Mouse (Mus musculus): ENCODE results near the gene Smyd3. TPM values are rescaled to one million over a fixed set of nuclear protein-coding genes. Genes with fewer than 3 reads are reported as not detected.
A peak's percentile ranks its signal among the peaks of the same experiment; 100 is the strongest.

Gene Smyd3
- polyA plus RNA-seq, 1 experiment from 2014 or later: 18.2 TPM

DNA sequence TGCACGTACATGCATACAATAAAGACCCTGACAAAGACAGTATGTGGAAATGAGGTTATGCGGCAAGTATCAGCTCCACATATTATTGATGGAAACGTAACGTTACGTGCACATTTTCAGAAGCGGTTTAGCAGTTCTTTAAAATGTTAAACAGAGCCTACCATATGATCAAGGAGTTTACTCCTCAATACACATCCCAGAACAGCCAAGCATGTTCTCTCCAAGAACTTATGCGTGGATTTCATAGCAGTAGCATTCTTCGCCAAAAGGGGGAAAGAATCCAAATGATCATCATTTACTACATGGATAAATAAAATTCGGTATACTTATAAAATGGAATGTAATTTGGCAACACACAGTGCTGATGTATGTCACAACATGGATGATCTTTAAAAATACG lies 500.4 kb downstream of the Smyd3 start:
- WGBS: 93% methylated on average over 10 of the region's 10 CpGs
- no peak overlapping the region for H3K27ac ChIP-seq (ENCODE audit: low read depth, low read length)
- no peak for ATAC-seq
- H3K4me3 ChIP-seq (ENCODE audit: low read depth, low read length): no peak overlapping the region
- H3K27me3 ChIP-seq (replicated peaks; ENCODE audit: control insufficient read depth, insufficient read depth, low read length): no peaks in the 10 kb centered on the region
- H3K9ac ChIP-seq (ENCODE audit: low read length): no peak overlapping the region
- no peaks in the 10 kb centered on the region for H3K36me3 ChIP-seq (ENCODE audit: control insufficient read depth, insufficient read depth, low read length)
- peak; percentile 41 for DNase-seq (ENCODE audit: low spot score)
- H3K4me2 ChIP-seq (ENCODE audit: low read length): no peak overlapping the region
- H3K9me3 ChIP-seq (replicated peaks; ENCODE audit: control insufficient read depth, low read length): no peaks in the 10 kb centered on the region
- no peaks in the 10 kb centered on the region for H3K4me1 ChIP-seq (ENCODE audit: control insufficient read depth, insufficient read depth, low read length)

DNA sequence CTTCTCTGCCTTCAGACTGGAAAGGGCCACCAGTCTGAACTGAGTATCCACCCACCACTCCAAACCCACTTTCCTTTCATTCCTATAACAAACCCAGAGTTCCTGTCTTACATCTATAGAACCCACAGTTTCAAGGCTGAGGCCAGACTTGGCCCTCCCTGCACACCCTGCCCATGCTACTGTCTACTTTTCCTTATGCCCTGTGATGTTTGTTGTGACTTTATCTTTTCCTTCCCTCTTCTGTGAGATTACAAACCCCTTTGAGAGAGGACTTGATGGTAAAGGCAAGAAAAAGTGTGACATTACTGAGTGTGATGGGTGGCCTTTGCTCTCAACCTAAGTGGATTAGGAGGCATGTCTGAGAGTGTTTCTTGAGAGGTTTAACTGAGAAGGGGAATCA lies 504.8 kb downstream of the Smyd3 start:
- ATAC-seq: no peak

DNA sequence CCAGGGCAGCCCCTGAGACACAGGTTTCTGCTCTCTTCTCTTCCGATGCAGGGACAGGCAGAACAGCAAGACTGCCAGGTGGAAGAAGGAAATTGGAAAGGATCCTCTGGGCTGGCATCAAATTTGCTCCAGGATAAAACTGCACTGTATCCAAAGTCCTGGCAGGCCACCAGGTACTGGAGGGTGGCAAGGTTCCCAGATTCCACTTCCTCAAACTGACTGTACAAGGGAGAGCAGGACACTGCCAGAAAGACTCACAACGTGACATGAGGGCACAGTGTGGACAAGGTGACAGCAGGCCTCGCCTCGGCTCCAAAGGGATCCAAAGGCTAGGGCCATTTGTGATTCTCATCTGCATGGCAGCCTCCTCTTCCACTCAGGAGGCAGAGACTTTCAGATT lies 505.6 kb downstream of the Smyd3 start:
- no peak; the same call in 1 of the 2 replicates for ATAC-seq
- DNase-seq (ENCODE audit: low spot score): peak; percentile 50

More for the DNA sequence above, 504.8 kb downstream of the Smyd3 start:
- Histone ChIP-seq H3K9ac (ENCODE audit: low read length) (no peak overlapping the region), H3K36me3 (ENCODE audit: control insufficient read depth, insufficient read depth, low read length) (no peaks in the 10 kb centered on the region), H3K27ac (ENCODE audit: low read depth, low read length) (no peak overlapping the region), H3K4me2 (ENCODE audit: low read length) (no peak overlapping the region), H3K9me3 (replicated peaks; ENCODE audit: control insufficient read depth, low read length) (no peaks in the 10 kb centered on the region), H3K27me3 (replicated peaks; ENCODE audit: control insufficient read depth, insufficient read depth, low read length) (no peaks in the 10 kb centered on the region), H3K4me1 (ENCODE audit: control insufficient read depth, insufficient read depth, low read length) (no peaks in the 10 kb centered on the region), H3K4me3 (ENCODE audit: low read depth, low read length) (no peak overlapping the region)
- no peak for DNase-seq (ENCODE audit: low spot score)

DNA sequence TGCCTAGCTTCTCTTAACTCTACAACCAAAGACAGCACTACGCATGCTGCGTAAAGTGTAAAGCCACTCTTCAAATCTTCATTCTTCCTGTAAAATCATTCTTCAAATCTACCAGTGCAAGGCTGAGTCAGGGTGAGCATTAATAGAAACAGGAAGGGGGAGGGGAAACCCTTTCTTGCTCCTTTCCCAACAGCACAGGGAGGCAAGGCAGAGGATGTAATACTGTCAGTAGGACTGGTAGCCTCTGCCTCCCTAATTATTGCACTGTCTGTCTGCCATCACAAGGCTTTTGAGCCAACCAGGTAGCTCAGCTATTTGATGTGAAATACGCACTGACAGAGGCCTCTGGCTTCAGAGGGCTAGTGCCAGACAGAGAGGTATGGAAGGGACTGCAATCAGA lies 507.1 kb downstream of the Smyd3 start:
- ATAC-seq (no peak), DNase-seq (ENCODE audit: low spot score) (no peak)
- WGBS: 91% methylated on average over 3 of the region's 3 CpGs
- H3K9me3 ChIP-seq (replicated peaks; ENCODE audit: control insufficient read depth, low read length): no peaks in the 10 kb centered on the region
- no peak overlapping the region for H3K27ac ChIP-seq (ENCODE audit: low read depth, low read length)
- no peaks in the 10 kb centered on the region for H3K36me3 ChIP-seq (ENCODE audit: control insufficient read depth, insufficient read depth, low read length)
- no peak overlapping the region for H3K4me3 ChIP-seq (ENCODE audit: low read depth, low read length)
- no peak overlapping the region for H3K4me2 ChIP-seq (ENCODE audit: low read length)
- no peaks in the 10 kb centered on the region for H3K27me3 ChIP-seq (replicated peaks; ENCODE audit: control insufficient read depth, insufficient read depth, low read length)
- no peaks in the 10 kb centered on the region for H3K4me1 ChIP-seq (ENCODE audit: control insufficient read depth, insufficient read depth, low read length)
- H3K9ac ChIP-seq (ENCODE audit: low read length): no peak overlapping the region

More for the DNA sequence above, 505.6 kb downstream of the Smyd3 start:
- H3K27ac ChIP-seq (ENCODE audit: low read depth, low read length): no peak overlapping the region
- H3K27me3 ChIP-seq (replicated peaks; ENCODE audit: control insufficient read depth, insufficient read depth, low read length): no peaks in the 10 kb centered on the region
- no peak overlapping the region for H3K9ac ChIP-seq (ENCODE audit: low read length)
- no peak overlapping the region for H3K4me2 ChIP-seq (ENCODE audit: low read length)
- H3K36me3 ChIP-seq (ENCODE audit: control insufficient read depth, insufficient read depth, low read length): no peaks in the 10 kb centered on the region
- H3K4me1 ChIP-seq (ENCODE audit: control insufficient read depth, insufficient read depth, low read length): no peaks in the 10 kb centered on the region
- 68% methylated on average over 4 of the region's 4 CpGs for WGBS
- H3K4me3 ChIP-seq (ENCODE audit: low read depth, low read length): no peak overlapping the region
- H3K9me3 ChIP-seq (replicated peaks; ENCODE audit: control insufficient read depth, low read length): no peaks in the 10 kb centered on the region

DNA sequence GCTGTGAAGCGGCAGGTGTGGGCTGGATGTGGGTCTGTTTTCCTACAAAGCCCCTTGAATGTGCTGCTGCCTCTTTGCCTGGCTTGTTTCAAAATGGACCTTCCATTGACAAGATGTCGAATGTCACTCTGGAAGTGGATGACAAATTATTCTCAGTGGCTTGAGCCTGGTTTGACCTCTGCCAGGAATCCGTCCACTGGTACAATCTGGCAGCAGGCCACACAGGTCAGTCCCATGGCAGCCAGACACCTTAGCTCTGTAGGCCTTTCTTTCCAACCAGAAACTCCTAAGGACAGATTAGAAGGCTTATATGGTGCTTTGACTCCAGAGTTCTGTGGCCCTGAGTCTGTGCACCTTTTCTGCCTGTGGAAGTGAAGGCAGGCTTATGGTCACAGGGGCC lies 507.9 kb downstream of the Smyd3 start:
- no peaks in the 10 kb centered on the region for H3K36me3 ChIP-seq (ENCODE audit: control insufficient read depth, insufficient read depth, low read length)
- 90% methylated on average over 3 of the region's 3 CpGs for WGBS

DNA sequence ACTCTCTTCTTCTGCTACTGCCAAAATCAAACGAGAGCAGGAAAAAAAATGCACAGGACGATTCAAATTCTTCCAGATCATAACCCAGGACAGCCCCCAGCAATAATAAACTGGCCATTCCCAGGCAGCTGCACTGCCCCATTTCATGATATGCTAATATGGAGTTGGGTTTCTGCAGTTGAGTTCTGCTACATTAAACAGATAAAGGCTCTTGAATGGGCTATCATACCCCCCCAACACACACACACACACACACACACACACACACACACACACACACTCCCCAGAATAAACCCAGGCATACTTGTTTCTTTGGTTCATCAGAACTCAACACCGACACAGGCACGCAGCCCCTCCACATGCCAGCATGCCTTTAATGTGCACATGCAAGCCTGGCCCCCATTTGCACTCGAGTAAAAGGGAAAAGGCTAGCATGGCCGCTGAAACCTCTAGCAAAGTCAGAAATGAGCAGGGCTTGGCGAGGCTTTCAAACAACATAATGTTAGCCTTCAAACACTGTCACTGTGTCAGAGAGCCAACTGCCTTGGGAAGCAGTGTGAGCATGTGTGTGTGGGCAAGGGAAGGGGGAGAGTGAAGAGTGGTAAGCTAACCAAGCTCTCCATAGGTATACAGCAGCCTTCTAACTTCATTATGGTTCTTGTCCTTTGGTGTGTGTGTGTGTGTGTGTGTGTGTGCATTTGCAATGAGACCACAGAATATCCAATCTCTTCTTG lies 513.5 kb downstream of the Smyd3 start:
- Histone ChIP-seq H3K9me3 (replicated peaks; ENCODE audit: control insufficient read depth, low read length) (no peaks in the 10 kb centered on the region), H3K4me1 (ENCODE audit: control insufficient read depth, insufficient read depth, low read length) (no peaks in the 10 kb centered on the region), H3K36me3 (ENCODE audit: control insufficient read depth, insufficient read depth, low read length) (no peaks in the 10 kb centered on the region), H3K27ac (ENCODE audit: low read depth, low read length) (0 out of 2 replicates have a peak overlapping the region, but pooled peaks have one; percentile 7), H3K9ac (ENCODE audit: low read length) (no peak overlapping the region), H3K4me2 (ENCODE audit: low read length) (no peak overlapping the region), H3K4me3 (ENCODE audit: low read depth, low read length) (no peak overlapping the region), H3K27me3 (replicated peaks; ENCODE audit: control insufficient read depth, insufficient read depth, low read length) (no peaks in the 10 kb centered on the region)
- ATAC-seq (peak; percentile 72; the same call in 1 of the 2 replicates), DNase-seq (ENCODE audit: low spot score) (peak; percentile 53)
- 74% methylated on average over 7 of the region's 7 CpGs for WGBS

More for the DNA sequence above, 507.9 kb downstream of the Smyd3 start:
- Histone ChIP-seq H3K4me2 (ENCODE audit: low read length) (no peak overlapping the region), H3K4me1 (ENCODE audit: control insufficient read depth, insufficient read depth, low read length) (no peaks in the 10 kb centered on the region), H3K9me3 (replicated peaks; ENCODE audit: control insufficient read depth, low read length) (no peaks in the 10 kb centered on the region), H3K9ac (ENCODE audit: low read length) (no peak overlapping the region), H3K27ac (ENCODE audit: low read depth, low read length) (no peak overlapping the region), H3K4me3 (ENCODE audit: low read depth, low read length) (no peak overlapping the region), H3K27me3 (replicated peaks; ENCODE audit: control insufficient read depth, insufficient read depth, low read length) (no peaks in the 10 kb centered on the region)
- ATAC-seq: no peak
- DNase-seq (ENCODE audit: low spot score): no peak

DNA sequence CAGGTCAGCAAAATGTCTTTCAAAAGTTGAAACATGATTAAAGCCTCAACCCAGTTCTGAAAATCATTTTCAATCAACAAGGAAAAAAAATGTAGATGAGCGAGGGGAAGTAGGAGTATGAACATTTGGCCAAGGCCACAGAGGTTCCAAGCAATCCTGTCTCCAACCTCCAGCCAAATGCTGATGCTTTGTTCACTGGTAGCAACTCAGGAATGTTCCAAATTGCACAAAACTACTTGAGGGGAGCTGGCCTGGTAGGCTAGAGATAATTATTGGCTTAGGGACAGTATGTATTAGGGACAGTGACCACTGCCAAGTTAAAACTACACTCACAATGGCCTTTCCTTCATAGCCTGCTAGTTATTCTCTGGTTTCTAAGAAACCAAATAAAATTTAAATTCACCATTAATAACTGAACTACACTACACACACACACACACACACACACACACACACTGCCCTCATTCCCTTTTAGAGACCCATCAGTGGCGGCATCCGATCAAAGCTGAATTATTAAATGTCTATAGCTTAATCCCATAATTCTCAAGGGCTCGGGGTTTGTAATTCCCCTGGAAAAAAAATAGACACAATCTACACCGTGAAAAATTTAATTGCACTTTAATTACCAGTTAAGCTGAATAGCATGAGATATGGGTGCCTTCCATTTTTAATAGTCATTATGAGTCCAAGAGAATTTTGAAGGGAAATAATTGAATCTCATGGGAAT lies 514.3 kb downstream of the Smyd3 start:
- peak; percentile 20; the same call in 1 of the 2 replicates for ATAC-seq
- WGBS: 71% methylated on average over 5 of the region's 5 CpGs
- DNase-seq (ENCODE audit: low spot score): peak; percentile 41
- Histone ChIP-seq H3K9ac (ENCODE audit: low read length) (no peak overlapping the region), H3K27me3 (replicated peaks; ENCODE audit: control insufficient read depth, insufficient read depth, low read length) (no peaks in the 10 kb centered on the region), H3K27ac (ENCODE audit: low read depth, low read length) (no peak overlapping the region), H3K36me3 (ENCODE audit: control insufficient read depth, insufficient read depth, low read length) (no peaks in the 10 kb centered on the region), H3K9me3 (replicated peaks; ENCODE audit: control insufficient read depth, low read length) (no peaks in the 10 kb centered on the region), H3K4me3 (ENCODE audit: low read depth, low read length) (no peak overlapping the region), H3K4me1 (ENCODE audit: control insufficient read depth, insufficient read depth, low read length) (no peaks in the 10 kb centered on the region), H3K4me2 (ENCODE audit: low read length) (no peak overlapping the region)

DNA sequence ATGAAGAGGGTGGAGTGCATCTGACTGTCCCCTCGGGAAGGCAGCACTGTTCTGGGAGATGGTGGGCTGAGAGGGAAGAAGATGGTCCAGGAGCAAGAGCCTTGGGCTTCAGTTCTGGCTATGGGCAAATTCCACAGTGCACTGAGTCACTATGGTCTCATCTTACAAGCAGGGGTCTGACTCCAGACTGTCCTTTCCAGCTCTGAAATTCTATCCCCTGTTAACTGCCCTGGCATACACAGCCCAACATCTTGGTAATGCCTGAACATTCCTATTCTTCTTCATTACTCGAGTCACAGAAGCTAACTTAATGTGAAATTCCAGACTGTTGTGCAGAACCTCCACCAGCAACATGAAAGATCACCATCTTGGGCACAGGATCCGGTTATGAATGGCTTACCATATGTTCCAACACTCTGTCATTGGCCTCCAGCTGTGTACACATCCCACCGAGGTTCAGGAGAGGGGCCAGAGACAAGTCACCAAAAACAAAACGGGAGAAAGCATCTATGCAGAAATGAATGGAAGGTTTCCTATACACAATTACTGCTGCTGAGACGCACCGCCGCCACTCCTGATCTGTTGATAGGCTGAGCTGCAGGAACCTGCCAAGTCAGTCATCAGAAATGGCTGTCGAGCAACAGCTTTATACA lies 517.8 kb downstream of the Smyd3 start:
- ATAC-seq: no peak
- H3K4me3 ChIP-seq (ENCODE audit: low read depth, low read length): no peak overlapping the region
- no peaks in the 10 kb centered on the region for H3K36me3 ChIP-seq (ENCODE audit: control insufficient read depth, insufficient read depth, low read length)
- no peak overlapping the region for H3K9ac ChIP-seq (ENCODE audit: low read length)
- H3K4me1 ChIP-seq (ENCODE audit: control insufficient read depth, insufficient read depth, low read length): no peaks in the 10 kb centered on the region
- no peaks in the 10 kb centered on the region for H3K27me3 ChIP-seq (replicated peaks; ENCODE audit: control insufficient read depth, insufficient read depth, low read length)
- H3K27ac ChIP-seq (ENCODE audit: low read depth, low read length): no peak overlapping the region
- H3K9me3 ChIP-seq (replicated peaks; ENCODE audit: control insufficient read depth, low read length): no peaks in the 10 kb centered on the region
- no peak for DNase-seq (ENCODE audit: low spot score)
- H3K4me2 ChIP-seq (ENCODE audit: low read length): no peak overlapping the region
- 70% methylated on average over 9 of the region's 9 CpGs for WGBS

All from forebrain, embryonic 14.5 days (tissue).